Mouse (Mus musculus): ENCODE measurements at regions not wholly inside any gene's neighbourhood (a gene's known extent, or its start where the extent isn't known, plus 50 kb on each side); places are given as distances from the start of the nearest gene placed in this dataset.

DNA sequence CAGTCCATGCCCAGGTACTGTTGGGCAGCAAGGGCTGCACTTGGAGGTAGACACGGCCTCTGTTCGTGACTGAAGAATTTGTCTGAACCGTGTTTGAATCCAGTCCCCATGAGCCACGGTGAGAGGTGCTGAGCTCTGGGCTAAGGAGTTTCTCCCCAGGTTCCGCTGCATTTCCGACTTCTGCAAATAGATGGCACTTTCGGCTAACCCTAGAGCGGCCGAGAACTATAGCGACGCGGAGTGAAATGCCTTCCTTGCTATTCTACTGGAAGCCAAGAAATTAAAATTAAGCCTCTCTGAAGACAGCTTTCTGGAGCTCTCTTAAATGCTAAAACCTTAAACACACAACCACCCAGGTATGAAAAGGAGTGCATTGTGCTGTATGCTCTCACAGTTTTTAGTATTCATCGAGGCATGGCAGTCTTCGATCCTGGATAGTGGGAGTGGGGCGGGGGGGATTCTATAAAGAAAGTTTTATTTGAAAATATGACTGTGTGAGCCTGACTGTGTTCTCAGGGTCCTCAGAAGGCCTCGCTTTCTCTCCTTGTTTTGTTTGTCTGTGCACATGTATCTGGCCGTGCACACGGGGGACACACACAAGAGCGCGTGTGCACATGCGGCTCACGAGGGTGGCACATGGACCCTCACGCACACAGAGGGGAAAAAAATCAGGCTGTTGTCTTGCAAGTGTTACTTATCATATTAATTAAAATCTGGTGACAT lies 159.6 kb downstream of the Tex29 start:
- Histone ChIP-seq H3K27ac (ENCODE audit: control insufficient read depth, insufficient read depth, low read depth, low read length, poor library complexity) (no peak overlapping the region), H3K4me1 (ENCODE audit: control insufficient read depth, insufficient read depth, low read length) (no peaks in the 10 kb centered on the region), H3K4me3 (replicated peaks; ENCODE audit: control insufficient read depth, low read depth, low read length) (no peak overlapping the region)
- no peak for TF ChIP-seq POLR2A (IDR thresholded peaks at IDR 0.05; ENCODE audit: borderline replicate concordance, control insufficient read depth, low read depth, low read length)
- TF ChIP-seq CTCF (IDR thresholded peaks at IDR 0.05; ENCODE audit: control insufficient read depth, insufficient read depth, low read length): peak; percentile 14; the same call in 1 of the 2 replicates
- WGBS: 36% methylated on average over 23 of the region's 23 CpGs

DNA sequence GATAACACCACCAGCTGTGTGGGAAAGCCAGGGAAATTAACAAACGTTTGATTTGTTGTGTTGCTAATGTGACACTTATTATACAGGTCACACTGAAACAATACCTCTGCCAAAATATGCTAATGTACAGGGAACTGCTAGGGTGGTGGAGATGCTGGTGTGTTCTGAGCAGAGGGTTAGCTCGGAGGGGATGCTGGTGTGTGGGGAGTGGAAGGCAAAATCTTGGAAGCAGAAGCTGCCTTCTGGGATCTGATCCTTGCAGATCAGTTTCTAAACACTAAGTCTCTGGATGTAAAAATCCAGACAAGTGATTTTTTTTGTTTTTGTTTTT lies 160.2 kb downstream of the Tex29 start:
- WGBS: 36% methylated on average over 2 of the region's 2 CpGs
- H3K4me1 ChIP-seq (ENCODE audit: control insufficient read depth, insufficient read depth, low read length): no peaks in the 10 kb centered on the region
- H3K4me3 ChIP-seq (replicated peaks; ENCODE audit: control insufficient read depth, low read depth, low read length): no peak overlapping the region
- TF ChIP-seq POLR2A (IDR thresholded peaks at IDR 0.05; ENCODE audit: borderline replicate concordance, control insufficient read depth, low read depth, low read length): no peak
- no peak for TF ChIP-seq CTCF (IDR thresholded peaks at IDR 0.05; ENCODE audit: control insufficient read depth, insufficient read depth, low read length)
- no peak overlapping the region for H3K27ac ChIP-seq (ENCODE audit: control insufficient read depth, insufficient read depth, low read depth, low read length, poor library complexity)

DNA sequence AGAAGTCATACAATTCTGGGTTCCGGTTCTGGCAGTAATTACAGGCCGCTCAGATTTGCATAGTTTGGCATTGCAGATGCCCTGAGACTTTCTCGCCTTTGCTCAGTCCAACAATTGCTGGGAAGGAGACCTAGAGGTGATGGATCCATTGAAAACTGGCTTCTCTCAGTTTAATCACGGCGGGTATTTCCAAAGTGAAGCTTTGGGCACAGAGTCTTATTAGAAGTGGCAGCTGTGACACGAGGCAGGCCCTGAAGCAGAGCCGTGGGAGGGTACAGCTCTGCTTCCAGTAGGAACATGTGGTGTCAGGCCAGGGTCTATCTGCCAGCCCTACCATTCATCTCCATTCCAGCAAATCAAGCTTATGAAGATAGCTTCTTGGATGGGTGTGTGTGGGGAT lies 164.0 kb downstream of the Tex29 start:
- TF ChIP-seq POLR2A (IDR thresholded peaks at IDR 0.05; ENCODE audit: borderline replicate concordance, control insufficient read depth, low read depth, low read length): no peak
- no peak overlapping the region for H3K4me3 ChIP-seq (replicated peaks; ENCODE audit: control insufficient read depth, low read depth, low read length)
- 85% methylated on average over 7 of the region's 7 CpGs for WGBS

DNA sequence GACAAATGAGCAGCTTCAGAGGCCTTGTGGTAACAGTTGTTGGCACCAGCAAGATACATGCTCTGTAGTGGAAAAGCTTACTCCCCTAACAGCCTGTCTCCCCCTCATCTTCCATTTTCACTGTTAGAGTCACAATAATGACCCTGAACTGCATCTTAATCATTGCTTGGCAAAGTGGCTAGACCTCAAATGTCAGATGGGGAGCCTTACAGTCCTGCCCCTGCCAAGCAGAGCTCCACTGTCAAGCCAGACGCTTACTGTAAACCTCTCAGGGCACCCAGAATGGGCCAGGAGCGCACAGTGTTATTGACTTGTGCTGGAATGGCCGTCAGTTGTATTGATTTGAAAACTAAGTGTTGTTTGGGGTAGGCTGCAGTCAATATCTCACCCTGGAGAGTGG lies 172.5 kb downstream of the Tex29 start:
- 82% methylated on average over 3 of the region's 3 CpGs for WGBS
- no peak overlapping the region for H3K4me3 ChIP-seq (replicated peaks; ENCODE audit: control insufficient read depth, low read depth, low read length)
- no peak for TF ChIP-seq CTCF (IDR thresholded peaks at IDR 0.05; ENCODE audit: control insufficient read depth, insufficient read depth, low read length)
- TF ChIP-seq POLR2A (IDR thresholded peaks at IDR 0.05; ENCODE audit: borderline replicate concordance, control insufficient read depth, low read depth, low read length): no peak
- no peak overlapping the region for H3K27ac ChIP-seq (ENCODE audit: control insufficient read depth, insufficient read depth, low read depth, low read length, poor library complexity)
- no peaks in the 10 kb centered on the region for H3K4me1 ChIP-seq (ENCODE audit: control insufficient read depth, insufficient read depth, low read length)

More for the DNA sequence above, 164.0 kb downstream of the Tex29 start:
- no peak overlapping the region for H3K27ac ChIP-seq (ENCODE audit: control insufficient read depth, insufficient read depth, low read depth, low read length, poor library complexity)
- no peaks in the 10 kb centered on the region for H3K4me1 ChIP-seq (ENCODE audit: control insufficient read depth, insufficient read depth, low read length)

DNA sequence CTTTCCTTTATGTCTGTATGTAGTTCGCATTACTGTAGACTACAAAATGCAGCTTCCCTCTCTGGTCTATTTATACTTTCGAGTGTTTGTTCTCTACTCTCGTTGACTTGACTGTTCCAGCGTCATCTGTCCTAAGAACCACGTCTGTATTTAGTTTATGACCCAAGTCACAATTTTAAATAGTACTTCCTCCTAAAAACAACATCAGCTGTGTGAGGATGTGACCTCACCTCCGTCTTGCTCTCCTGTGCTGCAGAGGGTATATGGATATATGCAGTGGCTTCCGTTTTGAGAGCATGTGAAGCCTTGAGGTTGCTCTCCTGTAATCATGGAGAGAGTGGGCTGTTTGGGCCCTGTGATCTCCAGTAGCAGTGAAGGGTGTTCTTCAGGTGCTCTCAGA lies 177.5 kb downstream of the Tex29 start:
- WGBS: 8% methylated on average over 7 of the region's 7 CpGs
- no peak overlapping the region for H3K27ac ChIP-seq (ENCODE audit: control insufficient read depth, insufficient read depth, low read depth, low read length, poor library complexity)
- TF ChIP-seq POLR2A (IDR thresholded peaks at IDR 0.05; ENCODE audit: borderline replicate concordance, control insufficient read depth, low read depth, low read length) (no peak), CTCF (IDR thresholded peaks at IDR 0.05; ENCODE audit: control insufficient read depth, insufficient read depth, low read length) (no peak)
- no peaks in the 10 kb centered on the region for H3K4me1 ChIP-seq (ENCODE audit: control insufficient read depth, insufficient read depth, low read length)
- no peak overlapping the region for H3K4me3 ChIP-seq (replicated peaks; ENCODE audit: control insufficient read depth, low read depth, low read length)

DNA sequence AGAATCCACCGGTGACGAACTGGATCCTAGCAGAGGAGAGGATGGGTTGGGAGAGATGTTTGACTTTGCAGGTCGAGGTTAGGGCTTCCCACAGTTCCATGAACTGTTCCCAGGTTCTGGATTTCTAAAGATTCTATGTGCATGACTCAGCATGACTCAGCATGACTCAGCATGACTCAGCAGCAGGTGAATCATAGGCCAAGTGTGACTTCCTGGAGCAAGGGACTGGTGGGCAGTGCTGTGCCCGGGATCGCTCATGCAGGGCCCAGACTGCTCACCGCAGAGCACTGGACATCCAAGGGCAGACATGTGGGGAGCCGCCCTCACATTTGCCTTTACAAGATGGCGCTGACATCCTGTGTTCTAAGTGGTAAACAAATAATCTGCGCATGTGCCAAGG lies 179.0 kb downstream of the Tex29 start:
- WGBS: 81% methylated on average over 9 of the region's 9 CpGs
- TF ChIP-seq CTCF (IDR thresholded peaks at IDR 0.05; ENCODE audit: control insufficient read depth, insufficient read depth, low read length) (no peak), POLR2A (IDR thresholded peaks at IDR 0.05; ENCODE audit: borderline replicate concordance, control insufficient read depth, low read depth, low read length) (no peak)
- Histone ChIP-seq H3K27ac (ENCODE audit: control insufficient read depth, insufficient read depth, low read depth, low read length, poor library complexity) (no peak overlapping the region), H3K4me1 (ENCODE audit: control insufficient read depth, insufficient read depth, low read length) (no peaks in the 10 kb centered on the region), H3K4me3 (replicated peaks; ENCODE audit: control insufficient read depth, low read depth, low read length) (no peak overlapping the region)

DNA sequence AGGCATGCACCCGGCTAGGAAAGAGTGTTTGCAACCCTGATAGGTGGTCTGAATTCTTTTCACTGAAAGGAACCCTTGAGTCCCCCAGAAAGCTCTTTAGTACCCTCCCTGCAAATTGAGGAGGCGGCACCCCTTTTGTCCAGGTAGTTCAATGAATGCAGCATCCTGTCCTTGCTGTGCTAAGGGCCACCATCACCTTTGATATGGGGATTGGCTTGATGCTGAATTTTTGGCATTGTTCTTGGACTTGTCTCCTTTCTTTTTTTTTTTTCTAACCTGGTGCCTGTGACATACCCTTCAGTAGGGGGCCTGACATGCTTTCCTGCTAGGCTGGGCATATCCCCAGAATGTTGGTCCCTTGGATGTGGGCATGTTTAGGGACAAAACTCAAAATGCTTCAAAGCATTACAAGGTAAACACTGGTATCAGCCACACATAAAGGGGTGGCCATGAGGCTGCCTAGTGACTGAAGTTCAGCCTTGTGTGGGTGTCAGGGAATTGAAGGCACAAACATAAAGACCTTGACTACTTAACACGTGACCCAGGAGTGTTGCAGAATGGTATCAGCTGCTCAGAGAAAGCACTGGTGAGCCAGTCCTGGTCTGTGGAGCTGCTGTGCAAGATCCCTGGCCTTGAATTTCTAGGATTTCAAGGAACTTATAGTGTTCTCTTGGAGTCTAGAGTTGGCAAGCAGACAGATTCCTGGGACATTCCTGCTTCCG lies 183.6 kb downstream of the Tex29 start:
- TF ChIP-seq CTCF (IDR thresholded peaks at IDR 0.05; ENCODE audit: control insufficient read depth, insufficient read depth, low read length): no peak
- TF ChIP-seq POLR2A (IDR thresholded peaks at IDR 0.05; ENCODE audit: borderline replicate concordance, control insufficient read depth, low read depth, low read length): no peak
- 85% methylated on average over 4 of the region's 4 CpGs for WGBS
- Histone ChIP-seq H3K4me1 (ENCODE audit: control insufficient read depth, insufficient read depth, low read length) (no peaks in the 10 kb centered on the region), H3K4me3 (replicated peaks; ENCODE audit: control insufficient read depth, low read depth, low read length) (no peak overlapping the region), H3K27ac (ENCODE audit: control insufficient read depth, insufficient read depth, low read depth, low read length, poor library complexity) (no peak overlapping the region)

DNA sequence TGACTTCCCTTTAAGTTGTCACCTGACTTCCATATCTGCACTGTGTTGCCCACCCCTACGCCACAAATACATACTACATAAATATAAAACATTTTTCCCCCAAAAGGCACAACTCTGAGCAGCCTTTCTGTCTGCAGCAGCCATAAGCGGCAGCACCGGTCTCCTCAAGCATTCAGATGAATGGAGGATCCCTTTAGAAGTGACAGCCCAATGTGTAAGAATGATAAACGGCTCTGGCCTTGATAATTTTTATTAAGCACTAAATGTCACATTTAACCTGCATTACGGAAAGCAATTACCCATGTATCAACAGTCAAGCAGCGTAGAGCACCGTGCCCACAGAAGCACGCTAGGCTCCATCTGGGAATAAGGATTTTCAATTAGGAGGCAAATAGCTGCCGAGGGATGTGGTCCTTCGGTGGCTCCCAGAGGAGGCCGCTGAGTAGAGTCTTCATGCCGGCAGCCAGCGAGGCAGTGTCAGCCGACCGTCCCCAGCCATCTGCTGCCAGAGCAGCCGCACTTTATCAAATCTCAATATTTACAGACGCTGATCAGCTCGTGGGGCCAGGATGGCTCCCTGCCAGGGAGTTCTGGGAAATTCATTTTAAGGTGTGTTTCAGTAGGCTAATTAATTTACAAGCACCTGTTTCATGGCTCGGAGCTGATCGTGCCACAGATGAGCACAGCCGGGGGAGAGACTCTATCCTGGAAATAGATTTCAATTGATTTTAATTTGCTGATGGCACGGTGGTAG lies 190.3 kb downstream of the Tex29 start:
- Histone ChIP-seq H3K4me3 (replicated peaks; ENCODE audit: control insufficient read depth, low read depth, low read length) (no peak overlapping the region), H3K4me1 (ENCODE audit: control insufficient read depth, insufficient read depth, low read length) (no peaks in the 10 kb centered on the region), H3K27ac (ENCODE audit: control insufficient read depth, insufficient read depth, low read depth, low read length, poor library complexity) (no peak overlapping the region)
- WGBS: 87% methylated on average over 22 of the region's 22 CpGs
- TF ChIP-seq CTCF (IDR thresholded peaks at IDR 0.05; ENCODE audit: control insufficient read depth, insufficient read depth, low read length) (no peak), POLR2A (IDR thresholded peaks at IDR 0.05; ENCODE audit: borderline replicate concordance, control insufficient read depth, low read depth, low read length) (no peak)

All from bone marrow, adult 2 months (tissue).